Mouse (Mus musculus) monocyte, adult 2 months (primary cell): ENCODE measurements around the gene Ppcs.

Experiments
- DNase-seq, 2 experiments: peaks; one replicate each; pipeline ENCODE4 v3.0.0; 2022; ENCODE audit warnings: low spot score in 2 of 2, low read depth in 1 of 2

The Ppcs gene

DNA sequence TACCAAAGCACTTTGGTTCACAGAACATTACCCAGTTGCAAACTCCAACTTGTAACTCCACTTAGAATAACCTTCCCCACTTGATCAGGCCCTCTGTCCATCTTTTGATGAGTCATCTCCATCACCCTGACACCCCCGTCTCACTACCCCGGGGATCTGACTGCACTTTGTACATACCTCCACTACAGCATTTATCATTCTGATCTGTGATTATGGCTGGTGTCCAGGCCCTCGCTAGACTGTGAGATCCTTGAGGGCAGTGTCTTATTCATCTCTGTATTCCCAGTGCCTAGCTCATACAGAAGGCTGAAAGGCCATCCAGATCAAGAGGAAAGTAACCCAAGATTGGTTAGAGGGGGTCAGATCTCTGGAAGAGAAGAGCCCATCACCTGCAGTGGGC is 1.0 kb downstream of the Ppcs start:
- no peak for DNase-seq

DNA sequence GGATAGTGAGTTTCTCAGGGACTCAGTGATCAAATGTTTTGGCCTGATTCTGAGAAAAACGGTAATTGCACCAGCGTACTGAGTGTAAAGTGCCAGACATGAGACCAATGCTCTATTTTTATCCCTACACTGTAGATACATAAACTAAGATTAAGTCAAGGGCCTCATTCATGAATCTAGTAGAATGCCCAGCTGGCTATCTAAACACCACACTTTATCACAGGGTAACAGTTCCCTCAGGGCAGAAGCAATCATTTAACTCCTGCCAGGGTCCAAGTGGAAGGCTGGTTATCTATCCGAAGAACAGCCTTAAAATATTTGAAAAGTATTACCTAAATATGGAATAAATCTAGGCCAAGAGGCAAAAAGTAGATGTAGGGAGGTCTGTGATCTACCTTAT is 4.3 kb downstream of the Ppcs start:
- no peak for DNase-seq

DNA sequence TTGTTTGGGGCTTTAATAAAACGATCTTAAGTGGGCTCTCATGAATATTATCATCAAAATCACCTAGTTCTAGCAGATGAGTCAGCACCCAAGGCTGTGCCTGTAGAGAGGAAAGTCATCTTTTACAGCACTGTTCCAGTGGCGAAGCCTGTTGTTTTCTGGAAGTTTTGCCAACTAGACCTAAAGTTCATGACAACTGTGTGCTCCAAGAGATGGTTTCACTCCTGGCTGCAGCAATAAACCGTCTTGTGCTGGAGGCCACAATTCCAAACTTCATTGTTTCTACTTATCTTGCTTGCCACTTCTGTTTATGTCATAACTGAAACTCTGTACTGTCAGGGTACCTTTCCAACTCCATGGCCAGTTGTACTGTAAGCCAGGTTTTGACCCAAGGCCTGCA is 5.0 kb downstream of the Ppcs start:
- no peak for DNase-seq

DNA sequence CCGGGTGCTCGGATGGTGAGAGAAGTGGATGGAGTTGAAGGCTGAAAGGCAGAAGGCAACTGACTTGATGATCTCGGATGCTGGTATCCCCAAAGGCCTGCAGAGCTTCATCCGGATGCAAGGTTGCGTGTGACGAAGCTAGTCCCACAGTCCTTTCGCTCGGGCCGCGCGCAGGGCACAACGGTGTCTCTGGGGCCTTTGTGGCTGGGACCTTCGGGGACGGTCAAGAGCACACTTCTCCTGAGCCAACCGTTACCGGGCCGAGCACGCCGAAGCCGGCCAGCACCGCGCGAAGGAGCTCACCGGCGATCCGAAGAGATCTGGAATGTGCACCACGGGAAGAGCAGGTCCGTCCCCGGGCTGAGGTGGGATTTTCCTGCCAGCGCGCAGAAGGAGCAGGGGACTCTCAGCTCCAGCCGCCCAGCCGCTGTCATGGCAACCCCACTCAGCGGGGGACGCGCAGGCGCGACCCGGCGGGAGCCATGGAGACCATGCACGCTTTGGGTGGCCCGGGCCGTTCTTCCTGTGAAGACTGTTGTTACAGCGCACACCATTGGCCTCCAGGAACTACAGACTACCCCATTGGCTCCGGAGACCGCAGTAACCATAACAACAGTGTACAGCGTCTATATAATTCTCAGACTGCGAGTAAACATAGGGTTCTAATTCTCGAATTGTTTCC is 7.0 kb downstream of the Ppcs start, which contains the start of gene Ccdc30:
Gene Ccdc30, minus strand, starts transcription at position 450 of the 682 bp plus-strand sequence.
- peak; percentile 8 for DNase-seq

DNA sequence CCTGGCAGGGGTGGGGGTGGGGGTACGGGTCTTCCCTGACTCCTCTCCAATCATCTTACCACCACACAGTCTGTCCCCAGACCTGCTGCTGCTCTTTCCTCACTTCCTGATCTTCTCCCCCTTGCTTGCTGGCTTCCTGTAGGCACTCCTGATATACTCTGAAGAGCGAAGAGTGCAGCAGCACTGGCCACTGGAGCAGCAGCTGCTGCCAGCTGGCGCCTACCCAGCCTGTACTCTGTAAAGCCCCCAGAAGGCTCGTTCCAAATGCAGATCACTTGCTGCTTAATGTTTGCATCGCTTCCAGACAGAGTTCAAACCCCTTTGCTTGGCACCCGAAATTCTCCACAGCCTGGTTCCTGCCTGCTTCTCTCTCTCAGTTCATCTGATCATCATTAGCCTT is 9.4 kb downstream of the Ppcs start:
- no peak for DNase-seq

DNA sequence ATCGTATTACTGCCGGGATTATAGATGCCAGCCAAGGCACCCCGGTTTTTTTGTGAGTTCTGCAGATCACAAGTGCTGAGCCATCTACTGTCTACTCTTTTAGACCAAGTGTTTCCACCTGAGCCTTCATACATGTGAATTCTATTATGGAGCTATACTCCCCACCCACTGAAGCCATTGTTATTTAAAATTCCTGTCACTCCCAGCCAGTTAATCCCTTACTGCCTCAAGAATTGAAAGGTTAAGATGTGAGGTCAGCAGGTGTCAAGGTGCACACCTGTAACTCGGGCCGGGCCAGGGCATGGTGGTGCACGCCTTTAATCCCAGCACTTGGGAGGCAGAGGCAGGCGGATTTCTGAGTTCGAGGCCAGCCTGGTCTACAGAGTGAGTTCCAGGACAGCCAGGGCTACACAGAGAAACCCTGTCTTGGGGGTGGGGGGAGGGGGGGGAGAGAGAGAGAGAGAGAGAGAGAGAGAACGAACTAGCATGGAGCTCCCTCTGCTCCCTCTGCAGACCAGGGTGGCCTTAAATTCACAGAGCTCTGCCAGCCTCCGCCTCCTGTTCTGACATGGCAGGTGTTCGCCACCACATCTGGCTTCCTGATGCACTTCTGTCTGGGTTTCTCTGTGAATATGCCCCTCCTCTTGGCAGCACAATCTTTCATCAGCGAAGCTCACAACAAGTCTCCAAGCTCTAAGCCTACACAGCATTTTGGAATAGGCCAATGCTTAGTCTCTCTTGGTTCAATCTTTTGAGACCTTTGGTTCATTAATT is 10.2 kb downstream of the Ppcs start:
- DNase-seq = no peak

DNA sequence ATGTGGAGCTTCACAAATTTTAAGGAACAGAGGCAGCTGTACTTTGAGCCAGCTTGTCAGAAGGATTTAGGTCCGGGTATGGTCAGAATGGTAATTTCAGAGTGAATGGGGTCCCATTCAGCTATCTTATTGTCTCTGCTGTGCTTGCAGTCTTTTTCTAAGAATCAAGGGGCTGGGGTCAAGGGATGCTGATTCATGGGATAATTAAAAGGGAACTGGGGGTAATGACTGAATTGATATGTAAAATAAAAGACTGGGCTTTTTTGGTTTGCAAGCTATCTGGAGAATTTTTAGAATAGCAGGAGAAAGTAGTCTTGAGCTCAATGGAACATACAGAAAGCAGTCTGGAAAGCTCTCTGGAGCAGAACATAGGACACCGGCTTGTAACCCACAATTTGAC is 18.8 kb downstream of the Ppcs start:
- DNase-seq = no peak

DNA sequence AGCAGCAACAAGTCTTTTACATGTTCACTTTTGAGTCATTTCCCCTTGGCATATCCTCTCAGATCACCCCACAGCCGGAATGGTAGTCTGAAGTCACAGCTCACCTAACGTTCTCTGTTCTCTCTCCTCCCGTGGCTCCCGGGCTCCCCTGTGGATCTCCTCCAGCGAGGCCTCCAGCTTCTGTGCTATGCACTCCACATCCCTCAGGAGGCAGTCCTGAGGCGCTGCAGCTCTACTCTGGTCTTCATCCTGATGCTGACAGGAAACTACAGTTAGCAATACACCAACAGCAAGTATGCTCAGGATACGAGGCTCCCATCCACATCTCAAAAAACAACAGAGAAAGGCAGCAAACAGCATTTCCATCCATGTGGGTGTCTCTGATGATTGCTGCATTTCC is 21.3 kb downstream of the Ppcs start:
- no peak for DNase-seq

DNA sequence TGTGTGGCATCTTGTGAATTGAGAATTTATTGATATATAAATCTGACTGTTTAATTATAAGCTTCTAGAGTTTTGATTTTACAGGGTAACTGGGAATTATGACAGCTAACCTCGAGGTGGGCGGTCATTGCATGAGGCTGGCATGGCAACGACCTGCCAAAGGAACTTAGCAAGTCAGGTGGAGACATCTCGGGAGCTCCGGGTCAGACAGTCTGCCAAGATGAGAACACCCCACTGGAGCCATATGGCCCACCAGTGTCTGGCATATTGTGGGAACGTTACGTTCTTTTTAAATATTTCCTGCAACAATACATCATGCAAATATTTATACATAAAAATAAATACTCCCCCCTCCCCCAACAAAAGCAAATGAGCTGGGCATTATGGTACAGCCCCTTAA is 23.5 kb downstream of the Ppcs start:
- DNase-seq = no peak

DNA sequence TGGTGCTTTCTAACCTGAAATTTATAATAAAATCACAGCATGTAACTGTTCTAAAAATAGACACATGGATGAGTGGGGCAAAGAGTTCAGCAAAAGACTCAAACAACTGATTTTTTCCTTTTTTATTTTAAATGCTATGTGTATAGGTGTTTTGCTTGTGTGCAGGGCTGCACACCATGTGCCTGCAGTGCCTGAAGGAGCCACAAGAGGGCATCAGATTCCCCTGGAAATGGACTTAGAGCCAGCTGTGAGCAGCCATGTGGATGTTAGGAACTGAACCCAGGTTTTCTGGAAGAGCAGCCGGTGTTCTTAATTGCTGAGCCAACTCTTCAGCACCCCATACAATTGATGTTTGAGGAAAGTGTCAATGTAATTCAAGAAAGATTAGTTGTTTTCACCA is 31.9 kb downstream of the Ppcs start:
- DNase-seq = no peak

DNA sequence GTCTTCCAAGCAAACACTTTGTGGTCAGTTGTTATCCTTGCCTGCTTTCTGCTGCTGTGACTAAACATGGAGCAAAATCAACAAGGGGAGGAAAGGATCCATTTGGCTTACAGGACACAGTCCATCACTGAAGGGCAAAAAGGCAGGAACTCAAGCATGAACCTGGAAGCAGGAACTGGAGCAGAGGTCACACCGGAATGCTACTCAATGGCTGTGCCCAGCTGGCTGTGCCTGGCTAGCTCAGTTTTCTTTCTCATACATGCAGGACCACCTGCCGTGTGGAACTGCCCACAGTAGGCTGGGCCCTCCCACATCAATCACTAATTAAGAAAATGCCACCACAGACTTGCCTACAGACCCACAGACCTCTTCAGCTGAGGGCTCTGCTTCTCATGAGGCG is 33.0 kb downstream of the Ppcs start:
- DNase-seq = no peak

DNA sequence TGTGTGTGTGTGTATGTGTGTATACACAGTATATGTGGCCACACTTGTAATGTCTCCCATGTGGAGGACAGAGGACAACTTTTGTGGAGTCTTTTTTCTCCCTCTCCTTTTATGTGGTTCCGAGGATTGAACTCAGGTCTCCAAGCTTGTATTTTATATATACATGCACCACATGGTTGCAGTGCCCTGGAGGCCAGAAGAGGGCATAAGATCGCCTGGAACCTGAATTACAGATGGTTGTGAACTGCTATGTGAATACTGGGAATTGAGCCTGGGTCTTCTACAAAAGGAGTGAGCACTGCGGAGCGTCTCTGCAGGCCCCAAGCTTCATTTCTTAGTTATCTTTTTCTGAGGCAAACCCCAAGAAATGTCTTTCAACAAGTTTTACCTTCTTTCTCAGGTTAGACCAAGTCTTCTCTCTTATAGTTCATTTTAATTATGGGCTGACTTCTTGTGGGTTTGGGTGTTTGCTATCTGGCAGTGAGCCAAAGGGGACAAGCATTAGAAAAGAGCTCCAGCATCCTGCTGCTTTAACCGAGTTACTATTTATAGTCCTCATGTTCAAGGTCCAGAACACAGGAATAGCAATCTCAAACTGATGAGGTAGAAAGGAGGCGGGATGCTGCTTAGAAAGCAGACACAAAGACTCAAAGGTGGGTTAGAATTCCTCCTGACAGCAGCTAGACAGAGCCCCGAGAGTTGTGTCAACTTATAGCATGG is 40.6 kb downstream of the Ppcs start:
- no peak for DNase-seq

DNA sequence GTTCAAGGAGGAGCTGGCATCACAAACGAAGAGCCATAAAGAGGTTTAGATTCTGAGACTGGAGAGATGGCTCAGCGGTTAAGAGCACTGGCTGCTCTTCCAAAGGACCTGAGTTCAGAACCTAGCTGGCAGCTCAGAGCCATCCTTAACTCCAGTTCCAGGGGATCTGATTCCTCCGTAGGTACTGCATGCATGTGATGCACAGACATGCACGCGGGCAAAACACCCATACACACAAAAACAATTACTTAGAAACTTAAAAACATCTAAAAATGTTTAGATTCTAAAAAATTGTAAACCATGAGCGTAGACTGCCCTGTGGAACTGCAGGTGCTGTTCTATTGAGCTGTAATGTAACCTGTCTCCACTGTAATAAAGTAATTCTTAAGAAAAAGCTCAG is 52.8 kb downstream of the Ppcs start:
- no peak for DNase-seq
